Mouse (Mus musculus) cerebellum, adult (tissue): ENCODE measurements around the gene Plxna3.
"Not testable (repeated sequence)": the region's sequence is repeated elsewhere in the genome, so short reads cannot be mapped to it uniquely, and the experiment has no call there.

Experiments used
- ATAC-seq: cut with Nextera tagmentation; 2 replicates; pipeline ENCODE4 v1.9.2; 2017; ENCODE audit warnings: mild to moderate bottlenecking, moderate library complexity, mixed read lengths; ENCODE audit not compliant: insufficient number of reproducible peaks, low FRiP score, low TSS enrichment

The Plxna3 gene

GRCm38 (mm10) chrX:74328725-74329161 is at the start of gene Plxna3:
TSS of gene Plxna3 (plus strand) at chrX:74329066.
- peak; percentile 80 for ATAC-seq

GRCm38 (mm10) chrX:74281041-74281731 is 47.7 kb upstream of the Plxna3 start:
- no peak for ATAC-seq

GRCm38 (mm10) chrX:74281732-74282394 is 47.0 kb upstream of the Plxna3 start, which contains the start of the genes Taz and Dnase1l1:
TSS of gene Taz (plus strand) at chrX:74281912.
TSS of gene Dnase1l1 (minus strand) at chrX:74282337.
- ATAC-seq = peak; percentile 90

- ATAC-seq = peak; percentile 80
Observed at GRCm38 (mm10) chrX:74282395-74283091, 46.3 kb upstream of the Plxna3 start.

- ATAC-seq = 0 out of 2 replicates have a peak, but pooled peaks have one; percentile 15
Observed at GRCm38 (mm10) chrX:74283092-74283437, 45.8 kb upstream of the Plxna3 start.

- no peak for ATAC-seq
Observed at GRCm38 (mm10) chrX:74293431-74293830, 35.4 kb upstream of the Plxna3 start.

GRCm38 (mm10) chrX:74296538-74297448 is 32.1 kb upstream of the Plxna3 start, which contains the start of gene Atp6ap1:
TSS of gene Atp6ap1 (plus strand) at chrX:74297097.
- ATAC-seq = peak; percentile 99

- no peak for ATAC-seq
Observed at GRCm38 (mm10) chrX:74298348-74298747, 30.5 kb upstream of the Plxna3 start.

GRCm38 (mm10) chrX:74299721-74300120 is 29.1 kb upstream of the Plxna3 start:
- no peak for ATAC-seq

GRCm38 (mm10) chrX:74304867-74305700 is 23.8 kb upstream of the Plxna3 start, which contains the start of gene Gdi1:
TSS of gene Gdi1 (plus strand) at chrX:74304998.
- peak; percentile 64 for ATAC-seq

GRCm38 (mm10) chrX:74312540-74313464 is 16.1 kb upstream of the Plxna3 start, which contains the start of gene Fam50a:
TSS of gene Fam50a (plus strand) at chrX:74313033.
- ATAC-seq = peak; percentile 88; the same call in 1 of the 2 replicates

GRCm38 (mm10) chrX:74329215-74329671 is 377 bp downstream of the Plxna3 start:
- ATAC-seq = no peak

GRCm38 (mm10) chrX:74330166-74330930 is 1.5 kb downstream of the Plxna3 start:
- ATAC-seq = 0 out of 2 replicates have a peak, but pooled peaks have one; percentile 31

GRCm38 (mm10) chrX:74352645-74353466 is 24.0 kb downstream of the Plxna3 start:
- no peak for ATAC-seq

GRCm38 (mm10) chrX:74353467-74353770 is 24.6 kb downstream of the Plxna3 start, which contains the start of gene Lage3:
TSS of gene Lage3 (minus strand) at chrX:74353618.
- ATAC-seq = peak; percentile 83; the same call in 1 of the 2 replicates

GRCm38 (mm10) chrX:74357069-74357468 is 28.2 kb downstream of the Plxna3 start:
- ATAC-seq = not testable (repeated sequence)
